Mouse (Mus musculus) lung, postnatal 4 days (tissue): Measurements from ENCODE around the gene Emx1.
"Not testable (repeated sequence)": the region's sequence is repeated elsewhere in the genome, so short reads cannot be mapped to it uniquely, and the experiment has no call there.

Source experiments
- DNase-seq, 2 experiments: peaks; one replicate each; pipeline ENCODE4 v3.0.0; 2021

Emx1 gene

DNA sequence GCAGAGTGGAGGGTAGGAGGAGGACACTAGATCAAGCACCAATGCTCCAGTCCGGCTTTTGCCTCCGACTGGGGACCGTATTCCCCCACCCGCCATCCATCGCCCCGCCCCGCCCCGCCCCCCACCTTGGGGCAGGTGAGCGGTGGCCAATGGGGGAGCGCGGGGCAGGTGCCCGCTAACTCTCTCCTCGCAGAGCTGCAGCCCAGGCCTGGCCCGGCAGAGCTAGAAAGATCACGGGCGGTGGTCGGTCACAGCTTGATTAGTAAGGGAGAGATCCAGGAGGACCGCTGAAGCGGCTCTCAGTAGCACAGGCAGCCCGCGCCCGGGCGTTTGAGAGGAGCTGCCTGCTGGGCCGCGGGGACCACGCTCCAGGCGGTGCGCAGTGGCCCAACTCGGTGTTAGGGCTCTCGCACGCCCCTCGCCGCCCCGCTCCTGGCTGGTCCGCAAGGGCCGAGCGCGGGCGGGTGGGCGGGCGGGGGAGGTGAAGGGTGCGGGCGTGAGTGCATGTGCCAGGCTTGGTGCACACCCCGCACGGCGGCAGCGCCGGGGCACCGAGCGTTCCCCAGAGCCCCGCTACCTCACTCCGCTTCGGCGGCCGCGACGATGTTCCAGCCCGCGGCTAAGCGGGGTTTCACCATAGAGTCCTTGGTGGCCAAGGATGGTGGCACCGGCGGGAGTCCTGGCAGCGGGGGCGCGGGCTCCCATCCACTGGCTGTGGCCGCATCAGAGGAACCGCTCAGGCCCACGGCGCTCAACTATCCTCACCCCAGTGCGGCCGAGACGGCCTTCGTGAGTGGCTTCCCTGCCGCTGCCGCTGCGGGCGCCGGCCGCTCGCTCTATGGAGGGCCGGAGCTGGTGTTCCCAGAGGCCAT, at the start of gene Emx1:
Gene Emx1 (plus strand): TSS at position 99 of the 872 bp plus-strand sequence.
- DNase-seq: peak; percentile 27 to 54

DNA sequence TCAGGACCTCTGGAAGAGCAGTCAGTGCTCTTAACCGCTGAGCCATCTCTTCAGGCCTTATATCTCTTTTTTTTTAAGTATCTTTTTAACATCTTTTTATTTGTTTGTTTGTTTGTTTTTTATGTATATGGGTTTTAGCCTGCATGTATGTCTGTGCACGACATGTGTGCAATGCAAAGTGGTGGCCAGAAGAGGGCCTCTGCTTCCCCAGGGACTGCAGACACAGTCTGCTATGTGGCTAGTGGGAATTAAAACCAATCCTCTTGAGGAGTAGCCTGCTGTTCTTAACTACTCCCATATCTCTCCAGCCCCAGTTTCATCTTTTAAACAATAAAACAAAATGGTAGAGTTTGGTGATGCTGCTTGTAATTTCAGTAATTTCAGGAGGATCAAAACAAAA, 47.7 kb upstream of the Emx1 start:
- no peak for DNase-seq

DNA sequence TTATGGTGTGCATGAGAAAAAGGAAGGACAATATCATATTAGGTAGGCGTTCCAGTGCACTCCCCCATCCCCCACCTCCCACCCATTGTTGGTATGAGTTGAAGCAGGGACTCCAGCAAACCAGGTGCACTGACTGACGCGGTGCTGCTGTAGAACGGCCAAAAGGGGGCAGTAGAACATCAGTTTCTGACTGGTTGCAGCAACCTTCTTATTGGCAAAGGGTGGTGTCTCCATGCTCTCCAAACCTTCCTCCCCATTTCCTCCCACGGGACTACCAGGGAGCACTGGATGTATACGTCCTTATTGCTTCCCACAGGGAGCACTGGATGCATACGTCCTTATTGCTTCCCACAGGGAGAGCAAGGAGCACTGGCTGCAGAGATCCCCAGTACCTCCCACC, 46.2 kb upstream of the Emx1 start:
- DNase-seq: peak; percentile 57 to 65

DNA sequence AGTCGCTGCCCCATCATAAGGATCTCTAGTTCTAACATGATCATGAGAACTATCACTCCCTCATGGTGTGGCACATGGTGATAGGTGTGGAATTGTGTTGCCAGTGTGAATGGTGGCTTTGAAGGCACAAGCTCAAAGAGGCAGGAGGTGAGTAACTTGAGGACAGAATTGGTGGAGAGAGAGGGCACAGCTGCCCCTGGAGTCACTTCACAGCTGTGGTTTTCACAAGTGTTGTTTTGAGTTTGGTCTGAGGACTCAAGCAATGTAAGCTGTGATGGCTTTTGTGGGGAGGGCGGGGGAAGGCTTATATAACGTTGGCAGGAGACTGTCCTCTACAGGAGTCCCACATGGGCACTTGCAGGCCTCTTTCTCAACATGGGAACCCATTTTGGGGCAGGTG, 42.8 kb upstream of the Emx1 start:
- DNase-seq: no peak

DNA sequence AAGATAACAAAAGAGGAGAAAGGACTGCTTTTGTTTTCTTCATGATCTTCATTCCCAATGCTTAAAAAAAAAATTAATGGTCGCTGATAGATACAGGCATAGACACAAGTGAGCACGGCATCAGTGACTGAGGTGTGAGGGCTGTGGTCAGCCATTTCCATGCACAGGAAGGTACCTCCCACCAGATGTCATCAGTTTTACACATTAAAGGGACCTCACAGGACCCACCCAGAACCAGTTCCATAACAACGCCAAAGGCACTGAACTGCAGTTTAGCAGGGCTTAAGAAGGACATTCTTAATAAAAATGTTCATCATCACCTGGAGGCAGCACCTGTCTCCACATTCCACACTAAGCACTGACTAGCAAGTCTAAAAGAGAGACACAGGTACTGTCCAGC, 39.6 kb upstream of the Emx1 start:
- no peak for DNase-seq

DNA sequence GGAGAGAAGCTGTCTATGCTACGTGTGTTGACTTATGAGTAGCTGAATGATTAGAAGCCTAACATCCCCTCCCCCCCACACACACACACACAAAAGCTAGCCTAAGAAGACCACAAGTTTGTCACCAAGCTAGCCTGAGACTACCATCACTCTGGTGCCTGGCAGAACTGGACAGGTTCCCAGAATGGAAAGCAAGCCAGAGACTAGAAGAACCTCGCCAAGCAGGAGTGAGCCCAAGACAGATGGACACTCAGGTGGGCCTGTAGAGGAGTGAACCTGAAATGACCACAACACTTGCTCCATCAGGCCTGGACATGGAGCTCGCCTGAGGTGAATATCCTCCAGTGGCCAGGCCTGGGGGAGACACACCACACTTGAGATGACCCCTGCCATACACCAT, 36.9 kb upstream of the Emx1 start:
- no peak for DNase-seq

DNA sequence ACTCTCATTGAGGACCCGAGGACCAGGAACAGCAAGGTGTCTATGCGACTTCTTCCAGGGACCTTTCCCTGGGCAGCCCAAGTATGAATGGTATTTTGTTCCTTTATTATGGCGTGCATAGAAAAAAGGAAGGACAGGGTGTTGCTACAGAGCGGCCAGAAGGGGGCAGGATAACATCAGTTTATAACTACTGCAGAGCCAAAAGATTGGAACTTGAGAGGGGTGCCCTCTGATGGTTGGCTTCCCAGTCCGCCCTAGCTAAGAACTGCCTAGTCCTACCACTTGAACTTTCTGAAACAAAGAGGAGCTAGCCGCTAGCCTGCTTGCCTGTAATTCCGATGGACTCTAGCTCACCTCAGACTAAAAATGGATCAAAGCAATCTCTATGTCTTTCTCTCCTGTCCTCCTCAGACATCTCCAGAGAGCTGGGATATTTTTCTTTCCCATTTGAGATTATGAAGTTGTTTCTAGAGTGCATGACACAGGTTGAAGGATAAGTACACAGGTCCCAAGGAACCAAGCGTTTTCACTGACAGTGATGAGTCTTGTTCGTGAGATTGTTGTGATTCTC, 33.2 kb upstream of the Emx1 start:
- DNase-seq: peak; percentile 68 to 76

DNA sequence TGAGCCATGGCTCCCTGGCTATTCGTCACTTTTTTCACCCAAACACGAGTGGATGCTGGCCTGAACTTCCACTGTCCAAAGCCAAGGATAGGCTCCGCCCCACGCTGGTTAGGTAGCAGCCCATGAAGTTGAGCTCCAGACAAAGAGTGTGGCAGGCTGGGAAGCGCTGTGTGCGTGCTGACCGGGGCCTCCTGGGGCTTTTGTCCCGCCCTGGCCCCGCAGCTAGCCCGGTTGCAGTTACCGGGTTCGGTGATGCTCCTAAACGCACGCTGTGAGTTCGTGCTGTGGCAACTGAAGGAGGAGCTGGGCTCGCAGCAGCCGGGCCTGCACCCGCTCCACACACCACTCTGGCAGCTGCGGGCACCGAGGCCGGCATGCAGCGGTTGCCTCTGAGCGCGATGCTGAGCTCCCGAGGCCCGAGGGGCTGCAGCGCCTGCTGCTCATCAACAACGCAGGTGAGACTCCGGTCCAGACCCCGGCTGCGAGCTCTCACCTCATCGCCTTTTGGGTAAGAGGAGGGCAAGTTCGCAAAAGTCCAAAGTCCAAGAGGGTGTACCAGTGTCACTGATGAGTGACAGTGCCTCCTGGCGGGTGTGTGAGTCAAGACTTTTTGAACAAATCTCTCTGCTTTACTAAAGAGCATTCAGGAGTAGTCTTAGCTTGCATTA, 32.2 kb upstream of the Emx1 start:
- DNase-seq: peak; percentile 47 to 62

DNA sequence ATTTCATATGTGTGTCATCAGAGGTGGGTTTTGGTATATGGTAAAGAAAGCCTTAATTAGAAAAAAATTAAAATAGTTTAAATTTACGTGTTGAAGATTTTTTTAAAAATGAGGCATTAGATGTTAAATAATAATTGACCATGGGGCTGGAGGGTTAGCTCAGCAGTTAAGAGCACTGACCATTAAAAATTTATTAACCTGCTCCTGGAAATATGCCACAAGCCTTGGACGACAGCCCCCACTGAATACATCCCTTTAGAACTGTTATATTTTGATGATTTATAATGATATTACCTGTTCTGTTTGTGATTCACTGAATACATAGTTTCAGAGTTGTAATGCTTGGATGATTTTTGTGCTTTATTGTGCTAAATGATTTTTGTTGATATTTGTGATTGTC, 30.7 kb upstream of the Emx1 start:
- not testable (repeated sequence) for DNase-seq

DNA sequence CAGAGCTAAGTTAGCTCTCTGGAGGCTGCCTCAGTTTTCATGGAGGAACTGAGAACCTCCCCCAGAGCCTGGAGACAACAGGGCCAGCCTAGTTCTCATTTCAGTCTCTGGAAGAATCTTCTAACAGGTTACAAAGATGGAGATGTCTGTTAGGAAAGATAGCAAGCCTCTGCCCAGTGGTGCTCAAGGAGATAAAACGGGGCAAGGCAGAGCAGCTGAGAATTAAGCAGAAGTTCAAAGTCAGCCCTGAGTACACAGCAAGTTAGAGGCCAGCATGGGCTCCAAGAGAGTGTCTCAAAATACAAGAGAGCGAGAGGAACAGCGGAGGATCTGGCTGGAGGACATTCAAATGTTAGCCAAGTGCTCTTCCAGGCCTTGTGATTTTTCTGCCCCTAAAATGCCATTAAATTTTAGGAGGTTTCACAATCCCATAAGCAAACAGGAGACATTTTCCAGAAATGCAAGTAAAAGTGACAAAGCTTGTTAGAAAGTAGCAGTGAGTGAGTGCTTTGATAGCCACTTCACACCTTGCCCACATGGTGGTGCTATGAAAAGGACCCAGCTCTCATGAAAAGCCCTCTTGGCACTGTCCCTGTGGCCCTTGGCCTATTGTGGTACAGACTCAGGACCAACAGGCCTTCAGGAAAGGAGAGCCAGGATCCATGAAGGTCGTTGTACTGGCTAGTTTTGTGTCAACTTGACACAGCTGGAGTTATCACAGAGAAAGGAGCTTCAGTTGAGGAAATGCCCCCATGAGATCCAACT, 29.0 kb upstream of the Emx1 start:
- DNase-seq: not testable (repeated sequence)

DNA sequence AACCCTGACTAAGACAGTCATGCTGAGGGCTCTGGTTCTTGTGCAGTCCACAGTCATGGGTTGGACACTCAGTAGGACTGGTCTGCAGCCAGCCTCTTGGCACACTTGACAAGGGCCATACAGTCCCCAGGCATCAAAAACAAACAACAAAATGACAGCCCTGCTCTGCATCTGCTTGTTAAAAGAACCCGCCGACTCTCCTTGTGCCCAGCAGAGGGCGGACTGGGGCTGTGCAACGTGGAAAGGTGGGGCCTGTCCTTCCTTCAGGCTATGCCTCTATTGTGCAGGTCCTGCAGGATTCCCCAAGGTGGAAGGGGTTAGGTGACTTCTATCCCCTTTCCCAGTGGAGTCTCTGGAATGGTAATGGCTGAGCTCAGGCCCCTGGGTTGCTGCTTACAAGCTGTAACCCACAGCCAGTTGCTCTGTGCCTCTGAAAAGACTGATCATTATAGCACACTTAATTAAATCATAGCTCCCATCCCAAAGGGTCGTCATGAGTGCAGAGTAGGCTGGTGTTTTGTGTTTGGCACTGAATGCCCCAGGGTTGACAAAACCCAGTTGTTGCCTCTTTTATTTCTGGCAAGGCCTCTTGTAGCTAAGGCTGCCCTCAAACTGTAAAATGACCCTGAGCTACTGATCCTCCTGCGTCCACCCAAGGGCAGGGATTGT, 28.0 kb upstream of the Emx1 start:
- peak; percentile 52 to 58 for DNase-seq

DNA sequence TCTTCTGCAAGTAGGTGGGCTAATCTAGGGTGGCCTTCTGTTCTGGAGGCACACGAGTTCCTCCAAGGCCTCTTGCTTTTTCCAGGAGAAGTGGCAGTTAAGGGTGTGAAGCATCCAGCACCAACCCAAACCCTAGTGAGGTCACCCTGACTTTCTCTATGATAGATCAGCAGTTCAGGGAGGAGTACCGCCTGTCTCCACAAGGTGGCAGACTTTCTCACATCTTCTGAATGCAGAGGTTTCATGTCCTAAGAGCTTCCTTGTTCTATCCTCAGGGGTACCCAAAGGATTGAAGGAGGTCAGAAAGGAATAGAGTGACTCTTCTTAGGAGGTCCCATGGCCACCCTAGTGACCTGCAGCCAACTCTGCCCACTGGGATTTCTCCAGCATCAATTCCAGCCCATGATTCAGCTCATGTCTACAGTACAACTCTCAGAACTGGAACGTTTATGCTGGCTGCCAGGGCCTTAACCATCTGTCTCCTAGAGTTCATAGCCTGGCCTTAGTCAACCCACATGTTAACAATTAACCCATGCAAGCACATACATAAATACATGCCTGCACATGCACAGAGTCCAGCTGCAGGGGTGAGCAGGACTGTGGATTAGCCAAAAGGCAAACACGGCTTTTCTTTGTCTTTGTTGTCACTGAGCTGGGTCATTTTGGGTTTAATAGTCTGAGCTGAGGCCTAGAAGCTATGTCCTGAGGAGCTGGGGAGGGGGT, 26.9 kb upstream of the Emx1 start:
- DNase-seq: peak; percentile 43 to 79

DNA sequence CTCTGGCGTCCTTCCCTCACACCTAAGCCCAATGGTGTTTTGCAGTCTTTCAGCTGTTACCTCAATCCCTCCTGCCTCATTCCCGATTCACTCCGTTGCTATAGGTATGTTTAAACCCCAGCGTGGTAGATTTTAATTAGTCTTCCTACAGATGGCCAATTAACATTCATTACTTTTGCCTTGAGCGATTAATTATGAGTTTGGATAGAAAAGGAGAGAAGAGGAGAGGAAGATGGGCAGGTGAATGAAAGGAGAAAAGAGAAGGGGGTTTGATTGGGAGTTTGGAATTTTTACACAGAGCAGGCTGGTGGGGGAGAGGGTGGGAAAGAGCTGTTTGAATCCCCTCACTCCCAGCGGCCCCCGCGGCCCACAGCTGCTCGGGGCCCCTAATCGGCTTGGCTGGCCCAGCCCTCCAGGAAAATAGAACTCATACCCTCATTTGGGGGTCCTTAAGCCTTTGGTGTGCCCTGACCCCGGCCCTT, 21.8 kb upstream of the Emx1 start:
- no peak for DNase-seq

DNA sequence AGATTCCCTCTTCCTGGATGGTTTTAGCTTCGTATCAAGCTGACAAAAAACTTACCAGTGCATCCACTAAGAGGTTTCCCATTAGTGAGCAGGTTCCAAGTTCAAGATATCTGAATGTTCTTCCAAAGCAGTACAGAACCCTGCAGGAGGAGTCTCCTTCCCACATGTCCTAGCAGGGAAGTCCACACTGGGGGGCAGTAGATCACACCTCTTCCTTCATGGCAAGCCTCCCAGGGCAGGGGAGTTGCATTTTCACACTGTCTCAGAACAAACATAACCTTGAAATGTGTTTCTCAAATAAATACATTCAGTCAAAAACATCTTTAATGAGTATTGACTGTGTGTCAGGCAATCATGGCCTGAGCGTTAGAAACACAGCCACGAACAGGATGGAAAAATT, 7.7 kb upstream of the Emx1 start:
- no peak for DNase-seq

DNA sequence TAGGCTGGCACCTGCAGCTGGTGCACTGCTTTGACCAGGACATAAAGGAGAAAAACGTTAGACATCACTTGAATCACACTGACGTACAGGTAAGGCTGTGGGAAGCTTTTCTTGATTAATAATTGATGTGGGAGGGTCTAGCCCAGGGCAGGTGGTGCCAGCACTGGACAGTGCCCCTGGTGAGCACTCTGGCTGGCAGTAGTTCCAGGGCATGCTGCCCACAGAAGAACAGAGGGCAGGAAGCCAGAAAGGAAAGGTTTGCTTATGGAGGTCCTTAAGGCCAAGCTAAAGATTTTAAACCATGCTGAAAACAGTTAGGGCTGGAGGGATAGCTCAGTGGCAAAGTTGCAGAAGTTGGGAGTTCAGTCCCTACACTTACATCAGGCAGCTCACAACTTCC, 7.2 kb upstream of the Emx1 start:
- DNase-seq: no peak

DNA sequence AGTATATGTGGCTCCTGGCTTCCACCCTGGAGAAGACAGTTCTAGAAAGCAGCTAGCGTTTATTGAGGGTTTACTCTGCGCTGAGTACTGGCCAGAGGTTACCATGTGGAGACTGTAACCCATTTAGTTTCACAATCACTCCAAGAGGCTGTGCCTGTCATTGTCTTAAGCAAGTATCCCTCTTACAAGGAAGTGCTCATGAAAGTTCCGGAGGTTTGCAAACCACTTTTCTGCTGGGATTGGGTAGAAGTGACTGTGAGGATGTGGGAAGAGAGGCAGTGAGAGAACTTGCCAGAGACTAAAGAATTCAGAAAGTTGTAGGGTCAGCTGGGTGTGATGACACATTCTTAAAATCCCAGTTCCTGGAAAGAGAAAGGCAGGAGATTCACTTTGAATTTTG, 3.3 kb upstream of the Emx1 start:
- DNase-seq: no peak

DNA sequence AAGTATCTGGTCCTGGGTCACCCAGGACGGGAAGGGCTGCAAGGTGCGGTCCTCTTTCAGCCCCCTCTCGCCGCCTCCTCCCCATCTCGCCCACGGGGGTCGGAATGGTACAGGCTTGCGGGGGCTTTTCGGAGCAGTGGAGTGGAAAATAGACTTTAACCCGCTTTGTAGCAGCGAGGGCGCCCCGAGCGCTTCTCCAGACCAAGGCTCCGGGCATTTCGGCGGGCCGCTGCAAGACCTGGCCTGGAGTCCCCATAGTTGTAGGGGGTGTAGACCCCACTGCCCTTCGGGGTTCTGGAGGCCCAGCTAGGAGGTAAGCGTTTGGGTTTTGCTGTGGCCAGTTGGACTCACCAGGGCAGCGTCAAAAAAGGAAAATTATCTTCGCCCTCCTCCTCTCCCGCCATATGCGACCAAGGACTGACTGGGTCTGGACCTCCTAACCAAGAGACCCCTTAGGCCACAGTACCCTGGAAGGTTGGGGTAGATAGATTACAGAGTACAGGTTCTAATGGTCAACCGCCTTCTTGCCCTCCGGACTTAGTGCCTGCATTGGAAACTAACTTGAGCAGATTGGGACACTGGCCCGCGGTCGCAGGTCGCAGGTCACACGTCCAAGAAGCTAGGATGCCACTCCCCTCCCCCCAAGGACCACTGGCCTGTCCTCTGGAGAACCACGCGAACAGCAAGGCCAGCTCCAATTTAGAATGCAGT, 1.1 kb upstream of the Emx1 start:
- DNase-seq: no peak

DNA sequence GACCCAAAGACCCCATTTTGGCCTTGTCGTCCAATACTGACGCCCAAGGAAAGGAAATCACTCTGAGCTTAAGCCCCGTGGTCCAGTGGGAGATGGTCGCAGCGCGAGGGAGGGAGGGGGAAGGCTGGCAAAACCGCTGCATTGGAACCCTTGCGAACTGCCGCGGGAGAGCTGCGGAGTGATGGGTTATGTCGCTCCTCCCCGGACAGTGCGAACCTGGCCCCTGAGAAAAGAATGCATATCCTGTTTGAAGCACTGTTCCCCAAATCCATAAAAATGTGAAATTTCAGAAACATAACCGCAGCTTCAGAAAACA, 536 bp upstream of the Emx1 start:
- DNase-seq: no peak

DNA sequence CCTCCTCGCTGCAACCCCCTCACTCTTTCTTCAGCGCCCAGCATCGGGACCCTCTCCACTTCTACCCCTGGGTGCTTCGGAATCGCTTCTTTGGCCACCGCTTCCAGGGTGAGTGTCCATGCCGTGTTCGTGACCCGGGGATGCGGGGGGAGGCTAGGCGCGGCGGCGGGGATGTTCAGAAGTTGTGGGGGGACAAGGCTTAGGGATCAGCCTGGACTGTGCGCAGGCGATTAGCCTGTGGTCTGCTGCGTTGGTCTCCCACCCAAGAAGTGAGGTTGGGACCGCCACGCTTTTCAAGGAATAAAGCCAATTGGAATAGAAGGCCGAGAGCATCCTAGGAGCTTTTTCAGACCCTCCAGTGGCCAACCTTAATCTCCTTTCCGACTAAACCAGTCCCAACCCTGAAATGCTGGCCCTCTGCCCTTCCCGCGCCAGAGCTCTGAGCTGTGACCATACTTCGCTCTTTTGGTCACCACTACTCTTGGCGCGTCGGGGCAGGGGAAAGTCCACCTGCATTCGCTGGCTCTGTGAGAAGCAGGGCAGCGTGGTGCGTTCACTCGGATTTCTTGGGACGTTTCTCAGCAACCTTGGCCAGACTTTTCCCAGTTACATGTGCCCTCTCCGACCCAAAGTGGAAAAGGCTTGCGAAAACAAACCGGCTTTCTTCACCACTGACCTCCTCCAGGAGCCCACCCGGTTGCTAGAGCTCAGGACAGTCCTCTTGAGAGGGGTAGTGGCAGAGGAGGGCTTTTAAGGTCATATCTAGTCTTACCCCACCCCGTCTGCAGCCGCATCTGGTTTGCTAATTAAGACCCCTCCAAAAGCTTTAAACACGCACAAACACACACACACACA, 1.2 kb downstream of the Emx1 start:
- DNase-seq: no peak

DNA sequence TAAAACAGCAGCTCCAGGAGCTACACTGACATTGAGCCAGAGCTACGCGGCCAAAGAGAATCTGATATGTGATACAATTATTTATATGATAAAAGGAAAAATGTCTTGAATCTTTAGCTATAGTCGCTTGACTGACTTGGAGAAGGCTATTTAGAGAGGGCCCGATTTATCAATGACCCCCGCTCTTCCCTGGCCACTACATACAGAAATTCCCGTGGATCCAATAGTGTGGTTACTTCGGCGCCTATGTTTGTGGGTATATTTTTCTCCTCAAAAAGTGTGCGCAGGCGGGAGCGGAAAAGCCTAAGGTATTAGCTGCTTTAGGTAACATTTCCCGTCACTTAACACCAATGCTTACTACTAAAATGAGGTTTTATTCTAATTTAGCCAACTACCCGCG, 2.1 kb downstream of the Emx1 start:
- no peak for DNase-seq
